Mouse (Mus musculus) midbrain, embryonic 13.5 days (tissue): Measurements from ENCODE around the gene A630023A22Rik. TPM values are rescaled to one million over a fixed set of nuclear protein-coding genes. Genes with fewer than 3 reads are reported as not detected.
A peak's percentile ranks its signal among the peaks of the same experiment; 100 is the strongest.

ENCODE experiments used
- ATAC-seq: fragments of 200-750 bp; cut with Nextera tagmentation; 2 replicates; pipeline ENCODE4 v1.8.0; 2017; ENCODE audit warnings: mild to moderate bottlenecking, moderate TSS enrichment, moderate library complexity
- H3K27ac ChIP-seq: fragments of 300-500 bp; sonication (generic); 2 replicates; pipeline ENCODE4 v1.5.1; 2015; ENCODE audit warnings: inconsistent platforms, mild to moderate bottlenecking, moderate library complexity
- H3K27me3 ChIP-seq: fragments of 300-500 bp; sonication (generic); 2 replicates; pipeline ENCODE4 v1.6.1; 2015; ENCODE audit warnings: mild to moderate bottlenecking, inconsistent platforms
- H3K36me3 ChIP-seq: fragments of 300-500 bp; sonication (generic); 2 replicates; pipeline ENCODE4 v1.6.1; 2015; ENCODE audit warnings: mild to moderate bottlenecking, inconsistent platforms
- H3K4me1 ChIP-seq: fragments of 300-500 bp; sonication (generic); replicated peaks from 2 replicates; pipeline ENCODE4 v1.6.1; 2015; ENCODE audit warnings: inconsistent platforms
- H3K4me2 ChIP-seq: fragments of 300-500 bp; sonication (generic); replicated peaks from 2 replicates; pipeline ENCODE4 v1.6.1; 2015; ENCODE audit warnings: moderate library complexity, mild to moderate bottlenecking, inconsistent platforms
- H3K4me3 ChIP-seq: fragments of 300-500 bp; sonication (generic); replicated peaks from 2 replicates; pipeline ENCODE4 v1.5.1; 2015; ENCODE audit warnings: mild to moderate bottlenecking, inconsistent platforms
- H3K9ac ChIP-seq: fragments of 300-500 bp; sonication (generic); replicated peaks from 2 replicates; pipeline ENCODE4 v1.6.1; 2015; ENCODE audit warnings: mild to moderate bottlenecking, inconsistent platforms
- H3K9me3 ChIP-seq: fragments of 300-500 bp; sonication (generic); 2 replicates; pipeline ENCODE4 v1.6.1; 2016; ENCODE audit warnings: mild to moderate bottlenecking, inconsistent platforms
- WGBS: fragments of 180-500 bp; shearing (Covaris S2); methylation state at CpG from one replicate; pipeline ENCODE4 v1.1.7; 2015; 5-methylcytosine and 5-hydroxymethylcytosine counted together
- polyA plus RNA-seq: library from polyadenylated mRNA; unstranded; fragments of >200 nt; fragmentation: Nextera tagmentation; extraction: Ambion mirVana; gene quantifications from 2 replicates; pipeline ENCODE4 v1.2.1, GENCODE M21; 2015

Gene A630023A22Rik
- polyA plus RNA-seq, 1 experiment from 2014 or later: not detected

DNA sequence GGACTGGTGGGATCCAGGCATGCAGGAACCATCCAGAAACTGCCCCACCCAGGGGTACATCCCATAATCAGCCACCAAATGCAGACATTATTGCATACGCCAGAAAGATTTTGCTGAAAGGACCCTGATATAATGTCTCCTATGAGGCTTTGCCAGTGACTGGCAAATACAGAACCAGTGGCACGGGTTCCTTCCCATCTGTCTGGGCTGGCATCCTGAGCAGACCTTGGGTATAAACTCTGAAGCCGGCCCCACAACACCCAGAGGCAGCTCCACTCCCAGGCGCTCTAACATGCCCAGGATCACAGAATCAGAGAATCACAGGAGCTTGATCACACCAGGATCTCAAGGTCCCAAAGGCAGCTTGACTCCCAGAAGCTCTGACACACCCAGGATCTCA is 11.8 kb upstream of the A630023A22Rik start:
- no peak for ATAC-seq
- Histone ChIP-seq H3K4me2 (no peak overlapping the region), H3K4me1 (no peaks in the 10 kb centered on the region), H3K27ac (no peak overlapping the region), H3K9ac (no peak overlapping the region), H3K4me3 (no peak overlapping the region), H3K27me3 (no peaks in the 10 kb centered on the region), H3K36me3 (no peaks in the 10 kb centered on the region), H3K9me3 (no peaks in the 10 kb centered on the region)
- WGBS: 85% methylated on average over 4 of the region's 4 CpGs

DNA sequence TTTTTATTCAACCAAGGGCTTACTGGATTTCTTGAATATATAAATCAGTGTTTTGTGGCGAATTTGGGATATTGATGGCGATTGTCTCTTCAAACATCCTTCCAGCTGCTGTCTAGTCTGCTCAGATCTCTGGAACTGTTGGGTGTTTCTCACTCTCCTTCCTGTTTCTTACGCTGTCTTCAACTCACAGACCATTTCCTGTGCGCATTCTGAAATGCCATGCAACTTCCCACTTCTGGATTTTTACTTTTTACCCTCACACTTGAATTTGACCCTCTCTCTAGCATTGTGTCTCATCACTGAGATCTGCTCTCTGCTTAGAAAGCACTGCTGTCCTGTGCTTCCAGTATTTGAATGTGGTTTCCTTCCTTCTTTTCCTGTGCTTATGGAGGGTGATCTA is 5.0 kb upstream of the A630023A22Rik start:
- Histone ChIP-seq H3K4me2 (no peak overlapping the region), H3K4me1 (no peaks in the 10 kb centered on the region), H3K4me3 (no peak overlapping the region), H3K27me3 (no peaks in the 10 kb centered on the region), H3K9me3 (no peaks in the 10 kb centered on the region), H3K27ac (no peak overlapping the region), H3K36me3 (no peaks in the 10 kb centered on the region), H3K9ac (no peak overlapping the region)
- WGBS: 76% methylated on average over 4 of the region's 4 CpGs
- no peak for ATAC-seq

DNA sequence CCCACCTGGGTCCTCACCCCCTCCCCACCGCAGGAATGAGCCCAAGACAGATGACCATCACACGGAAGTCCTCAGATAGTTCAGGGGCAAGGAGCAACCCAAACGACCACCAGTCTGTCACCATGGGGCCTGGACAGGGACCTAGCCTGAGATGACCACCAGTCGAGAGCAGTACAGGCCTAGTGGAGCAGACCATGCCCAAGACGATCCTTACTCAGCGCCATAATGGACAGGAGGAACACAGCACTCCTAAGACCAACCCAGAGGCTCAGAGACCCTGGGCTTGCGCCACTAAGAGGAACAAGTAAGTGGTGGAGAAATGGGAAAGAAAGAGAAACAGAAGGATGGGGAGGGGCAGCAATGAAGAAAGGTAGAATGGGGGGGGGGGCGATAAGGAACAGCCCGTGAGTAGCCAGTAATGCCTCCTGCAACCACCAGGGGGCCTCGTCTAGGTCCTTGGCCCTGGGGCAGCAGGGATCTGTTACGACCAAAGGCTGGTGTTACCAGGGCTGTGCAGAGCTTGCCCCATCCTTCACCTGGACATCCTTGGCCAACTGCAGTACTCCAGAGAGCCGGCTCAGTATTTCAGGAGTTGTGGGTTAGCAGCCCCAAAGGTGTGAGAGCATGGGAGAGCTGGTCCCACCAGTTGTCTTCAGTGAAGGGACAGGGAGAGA is 4.0 kb upstream of the A630023A22Rik start:
- no peaks in the 10 kb centered on the region for H3K27me3 ChIP-seq
- no peak overlapping the region for H3K9ac ChIP-seq
- no peak overlapping the region for H3K4me3 ChIP-seq
- ATAC-seq: no peak
- 54% methylated on average over 12 of the region's 12 CpGs for WGBS
- H3K9me3 ChIP-seq: no peaks in the 10 kb centered on the region
- no peaks in the 10 kb centered on the region for H3K36me3 ChIP-seq
- H3K4me2 ChIP-seq: no peak overlapping the region
- H3K27ac ChIP-seq: no peak overlapping the region
- H3K4me1 ChIP-seq: no peaks in the 10 kb centered on the region

DNA sequence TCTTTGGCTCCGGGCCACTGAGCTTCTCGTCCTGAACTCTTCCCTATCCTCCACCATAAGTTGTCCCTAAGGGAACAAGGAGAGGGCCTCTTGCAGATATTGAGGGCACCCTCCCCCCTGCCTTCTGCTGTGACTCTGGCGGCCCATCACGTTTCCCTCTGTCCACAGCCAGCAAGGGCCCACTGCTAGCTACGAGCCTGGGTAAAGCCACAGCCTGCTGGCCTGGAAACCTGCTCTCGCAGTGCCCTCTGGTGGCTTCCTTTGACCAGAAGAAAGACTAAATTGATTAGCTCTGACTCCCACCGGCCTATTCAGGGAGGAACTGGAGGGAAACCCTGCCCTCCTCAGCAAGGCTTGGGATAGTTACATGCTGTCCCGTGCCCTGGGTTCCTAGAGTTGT is 2.3 kb upstream of the A630023A22Rik start:
- no peak overlapping the region for H3K4me2 ChIP-seq
- no peaks in the 10 kb centered on the region for H3K36me3 ChIP-seq
- 22% methylated on average over 8 of the region's 8 CpGs for WGBS
- H3K27me3 ChIP-seq: no peaks in the 10 kb centered on the region
- H3K27ac ChIP-seq: no peak overlapping the region
- H3K4me1 ChIP-seq: no peaks in the 10 kb centered on the region
- no peaks in the 10 kb centered on the region for H3K9me3 ChIP-seq
- H3K4me3 ChIP-seq: no peak overlapping the region
- ATAC-seq: peak; percentile 56; the same call in 1 of the 2 replicates
- no peak overlapping the region for H3K9ac ChIP-seq

DNA sequence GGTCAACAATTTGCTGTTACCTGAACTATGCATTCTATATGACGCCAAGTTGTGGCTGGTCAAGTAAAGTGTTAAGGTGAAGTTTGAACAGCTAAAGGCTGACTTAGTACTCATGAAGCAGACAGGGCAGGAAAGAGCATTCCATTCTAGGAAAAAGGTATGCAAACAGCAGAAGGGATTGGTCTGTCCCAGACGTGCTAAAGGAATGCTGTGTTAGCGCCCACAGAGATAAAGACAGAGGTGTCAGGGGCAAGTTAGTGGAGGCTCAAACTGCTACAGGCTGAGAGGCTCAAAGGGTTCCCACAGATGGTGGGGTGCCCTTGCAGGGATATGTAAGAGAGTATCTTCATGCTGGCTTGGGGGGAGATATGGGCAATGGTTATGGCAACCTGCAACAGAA is 1.3 kb upstream of the A630023A22Rik start:
- WGBS: 81% methylated on average over 3 of the region's 3 CpGs
- H3K4me3 ChIP-seq: no peak overlapping the region
- no peaks in the 10 kb centered on the region for H3K36me3 ChIP-seq
- no peaks in the 10 kb centered on the region for H3K4me1 ChIP-seq
- H3K9me3 ChIP-seq: no peaks in the 10 kb centered on the region
- no peak for ATAC-seq
- H3K9ac ChIP-seq: no peak overlapping the region
- H3K27me3 ChIP-seq: no peaks in the 10 kb centered on the region
- H3K4me2 ChIP-seq: no peak overlapping the region
- no peak overlapping the region for H3K27ac ChIP-seq

DNA sequence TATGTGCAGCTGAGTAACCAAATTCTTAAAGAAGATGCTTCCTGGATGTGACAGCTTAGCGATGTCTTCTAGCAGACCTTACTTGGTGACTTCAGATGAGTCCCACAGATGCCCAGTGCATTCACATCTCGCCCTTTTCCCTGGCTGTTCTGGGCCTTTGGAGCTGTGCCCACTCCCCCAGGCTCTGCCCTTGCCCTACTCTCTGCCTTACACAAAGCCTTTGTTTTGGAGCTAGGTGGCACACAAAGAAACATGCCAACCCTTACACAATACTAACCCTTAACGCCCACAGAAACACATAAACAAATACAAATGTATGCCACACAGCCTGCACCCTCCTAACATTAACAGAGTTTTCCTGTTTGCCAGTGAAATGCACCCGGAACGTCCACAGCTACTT is 6.4 kb downstream of the A630023A22Rik start:
- 81% methylated on average over 5 of the region's 5 CpGs for WGBS

DNA sequence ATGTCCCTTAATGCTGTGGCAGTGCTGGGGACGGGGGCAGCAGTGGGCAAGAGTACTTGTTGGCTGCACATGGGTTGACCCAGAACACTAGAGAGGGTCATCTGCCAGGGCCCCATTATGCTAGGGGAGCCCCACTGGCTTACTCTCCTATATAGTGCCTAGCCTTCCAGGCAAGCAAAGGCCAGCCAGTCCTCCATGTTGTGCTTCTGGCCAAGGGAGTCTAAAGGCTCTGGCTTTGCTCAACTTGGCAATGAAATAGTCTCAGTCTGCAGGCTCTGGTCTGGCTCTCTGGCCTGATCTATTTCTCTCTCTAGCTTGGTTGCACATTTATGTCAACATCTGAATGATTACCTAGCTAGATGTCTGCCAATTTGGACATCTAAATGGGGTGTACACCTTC is 9.7 kb downstream of the A630023A22Rik start:
- Histone ChIP-seq H3K4me2 (no peak overlapping the region), H3K4me1 (no peaks in the 10 kb centered on the region), H3K27ac (no peak overlapping the region), H3K36me3 (no peaks in the 10 kb centered on the region), H3K9me3 (no peaks in the 10 kb centered on the region), H3K4me3 (no peak overlapping the region), H3K27me3 (no peaks in the 10 kb centered on the region), H3K9ac (no peak overlapping the region)
- no peak for ATAC-seq
- WGBS: 96% methylated on average over 1 of the region's 1 CpGs

More for the DNA sequence above, 6.4 kb downstream of the A630023A22Rik start:
- Histone ChIP-seq H3K27ac (no peak overlapping the region), H3K36me3 (no peaks in the 10 kb centered on the region), H3K4me3 (no peak overlapping the region), H3K9ac (no peak overlapping the region), H3K27me3 (no peaks in the 10 kb centered on the region), H3K4me1 (no peaks in the 10 kb centered on the region), H3K9me3 (no peaks in the 10 kb centered on the region), H3K4me2 (no peak overlapping the region)
- no peak for ATAC-seq

DNA sequence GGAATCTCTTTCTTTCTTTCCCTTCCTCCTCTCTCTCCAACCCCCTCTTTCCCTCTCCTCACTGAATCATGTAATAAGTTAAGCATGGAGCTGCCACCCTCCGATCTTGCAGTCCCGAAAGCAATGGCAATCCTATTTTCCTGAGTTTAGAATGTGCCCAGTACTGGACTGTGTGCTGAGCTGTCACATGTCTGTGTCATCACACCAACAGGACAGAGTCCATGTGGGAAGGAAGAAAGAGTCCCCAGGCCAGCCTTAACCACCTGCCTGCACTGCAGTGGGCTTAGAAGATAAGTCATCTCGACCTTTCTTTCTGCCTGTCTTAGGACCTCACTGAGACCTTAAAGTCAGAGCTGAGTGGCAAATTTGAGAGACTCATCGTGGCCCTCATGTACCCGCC is 11.1 kb downstream of the A630023A22Rik start:
- 92% methylated on average over 5 of the region's 5 CpGs for WGBS
- Histone ChIP-seq H3K9ac (no peak overlapping the region), H3K36me3 (no peaks in the 10 kb centered on the region)

DNA sequence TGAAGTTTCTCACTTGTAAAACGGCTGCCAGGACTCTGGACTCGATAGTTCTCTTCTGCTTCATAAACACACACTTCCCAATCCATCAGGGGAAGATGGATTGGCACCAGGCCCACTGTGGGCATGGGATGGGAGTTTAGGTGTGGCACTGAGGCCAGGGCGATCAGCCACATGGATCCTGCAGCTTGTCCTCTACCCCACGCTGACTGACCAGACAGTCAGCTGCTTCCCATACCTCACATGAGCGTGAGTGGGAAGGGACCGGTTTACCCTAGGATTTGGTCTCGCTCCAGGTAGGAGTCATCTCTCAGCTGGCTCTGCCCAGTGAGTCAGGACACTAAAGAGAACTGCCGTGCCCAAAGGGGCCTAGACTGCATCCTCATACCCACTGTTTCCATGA is 12.8 kb downstream of the A630023A22Rik start:
- H3K27me3 ChIP-seq: no peaks in the 10 kb centered on the region
- no peak overlapping the region for H3K27ac ChIP-seq
- ATAC-seq: no peak
- no peak overlapping the region for H3K4me2 ChIP-seq
- no peaks in the 10 kb centered on the region for H3K36me3 ChIP-seq
- H3K4me1 ChIP-seq: no peaks in the 10 kb centered on the region
- H3K9ac ChIP-seq: no peak overlapping the region
- no peaks in the 10 kb centered on the region for H3K9me3 ChIP-seq
- WGBS: 90% methylated on average over 8 of the region's 8 CpGs
- no peak overlapping the region for H3K4me3 ChIP-seq

More for the DNA sequence above, 11.1 kb downstream of the A630023A22Rik start:
- Histone ChIP-seq H3K9me3 (no peaks in the 10 kb centered on the region), H3K4me2 (no peak overlapping the region), H3K27me3 (no peaks in the 10 kb centered on the region), H3K4me3 (no peak overlapping the region), H3K27ac (no peak overlapping the region), H3K4me1 (no peaks in the 10 kb centered on the region)
- ATAC-seq: no peak

DNA sequence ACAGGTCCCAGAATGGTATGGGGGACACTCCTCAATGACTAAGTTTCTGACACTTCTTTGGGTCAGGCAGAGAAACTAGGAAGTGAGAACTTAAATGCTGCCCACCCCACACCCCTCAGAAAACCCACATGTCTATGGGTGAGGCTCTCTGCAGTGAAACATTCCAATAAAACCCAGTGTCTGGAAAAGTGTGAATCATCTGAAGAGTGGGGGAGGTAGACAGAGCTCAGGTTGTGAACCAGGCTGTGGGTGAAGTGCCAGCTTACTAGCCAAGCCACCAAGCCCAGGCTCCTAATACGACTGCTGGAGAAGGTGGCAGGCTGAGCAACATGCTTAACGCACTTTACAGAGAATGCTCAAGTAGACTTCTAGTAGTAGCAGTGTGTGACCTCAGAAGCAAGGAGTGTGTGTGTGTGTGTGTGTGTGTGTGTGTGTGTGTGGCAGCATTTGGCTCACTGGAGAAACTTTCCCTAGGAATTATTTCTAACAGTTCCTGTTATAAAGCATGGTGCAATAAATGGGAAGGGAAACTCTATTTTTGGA is 14.6 kb downstream of the A630023A22Rik start:
- no peaks in the 10 kb centered on the region for H3K9me3 ChIP-seq
- H3K4me2 ChIP-seq: no peak overlapping the region
- no peaks in the 10 kb centered on the region for H3K36me3 ChIP-seq
- H3K9ac ChIP-seq: no peak overlapping the region
- no peaks in the 10 kb centered on the region for H3K4me1 ChIP-seq
- H3K27ac ChIP-seq: no peak overlapping the region
- no peak for ATAC-seq
- H3K4me3 ChIP-seq: no peak overlapping the region
- no peaks in the 10 kb centered on the region for H3K27me3 ChIP-seq
- WGBS: 89% methylated on average over 2 of the region's 2 CpGs

DNA sequence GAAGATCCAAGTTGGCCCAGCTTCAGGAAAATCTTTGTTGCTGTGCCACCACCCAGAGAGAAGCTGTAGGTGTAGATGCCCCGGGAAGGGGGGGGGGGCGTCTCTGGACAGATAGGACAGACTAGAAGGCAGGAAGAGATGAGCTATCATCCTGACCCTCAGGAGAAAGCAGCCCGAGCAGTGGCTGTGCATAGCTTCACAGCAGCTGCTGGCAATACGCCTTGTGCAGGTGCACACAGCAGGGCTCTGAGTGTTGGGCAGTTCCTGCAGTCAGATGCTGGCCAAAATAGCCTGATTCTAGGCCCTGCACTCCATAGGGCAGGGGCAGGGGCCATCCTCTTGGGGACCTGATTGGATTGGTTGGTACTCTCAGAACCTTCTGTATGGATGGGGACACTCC is 15.7 kb downstream of the A630023A22Rik start:
- no peak overlapping the region for H3K9ac ChIP-seq
- H3K27me3 ChIP-seq: no peaks in the 10 kb centered on the region
- no peaks in the 10 kb centered on the region for H3K9me3 ChIP-seq
- H3K4me2 ChIP-seq: no peak overlapping the region
- H3K4me3 ChIP-seq: no peak overlapping the region
- WGBS: 70% methylated on average over 4 of the region's 4 CpGs
- no peak for ATAC-seq
- no peaks in the 10 kb centered on the region for H3K4me1 ChIP-seq
- no peaks in the 10 kb centered on the region for H3K36me3 ChIP-seq
- no peak overlapping the region for H3K27ac ChIP-seq

DNA sequence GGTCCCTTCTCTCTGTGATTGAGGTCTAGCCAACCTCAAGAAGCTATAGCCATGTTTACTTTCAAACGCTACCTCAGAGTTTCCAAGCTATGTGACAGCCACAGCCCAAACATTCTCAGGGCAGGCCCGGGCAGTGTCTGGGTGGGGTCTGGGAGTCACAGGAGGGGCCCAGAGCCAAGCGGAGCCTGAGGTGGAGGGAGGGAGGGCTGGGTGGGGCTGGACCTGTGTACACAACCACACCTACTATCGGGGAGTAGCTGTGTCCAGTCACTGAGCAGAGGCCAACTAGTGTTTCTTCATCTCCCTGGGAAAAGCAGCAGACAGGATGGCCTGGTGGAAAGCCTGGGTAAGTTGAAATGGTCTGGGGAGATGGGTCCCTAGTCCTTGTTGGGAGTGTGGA is 16.8 kb downstream of the A630023A22Rik start, which contains the start of gene Anxa8:
Gene Anxa8, plus strand, starts transcription at position 251 of the 400 bp plus-strand sequence.
- 72% methylated on average over 4 of the region's 4 CpGs for WGBS
- Histone ChIP-seq H3K9ac (no peak within 1 kb of the TSS), H3K27me3 (no peaks in the 10 kb centered on the region), H3K4me1 (no peaks in the 10 kb centered on the region), H3K27ac (no peak within 1 kb of the TSS), H3K9me3 (no peaks in the 10 kb centered on the region), H3K4me2 (no peak within 1 kb of the TSS), H3K36me3 (no peaks in the 10 kb centered on the region), H3K4me3 (no peak within 1 kb of the TSS)
- no peak for ATAC-seq
